Mouse (Mus musculus) cerebellum, adult (tissue): Measurements from ENCODE around the gene Reg3d.
"Not testable (repeated sequence)": the region's sequence is repeated elsewhere in the genome, so short reads cannot be mapped to it uniquely, and the experiment has no call there.

ENCODE experiments used
- ATAC-seq: cut with Nextera tagmentation; 2 replicates; pipeline ENCODE4 v1.9.2; 2017; ENCODE audit warnings: mild to moderate bottlenecking, moderate library complexity, mixed read lengths; ENCODE audit not compliant: insufficient number of reproducible peaks, low FRiP score, low TSS enrichment

Reg3d gene

DNA sequence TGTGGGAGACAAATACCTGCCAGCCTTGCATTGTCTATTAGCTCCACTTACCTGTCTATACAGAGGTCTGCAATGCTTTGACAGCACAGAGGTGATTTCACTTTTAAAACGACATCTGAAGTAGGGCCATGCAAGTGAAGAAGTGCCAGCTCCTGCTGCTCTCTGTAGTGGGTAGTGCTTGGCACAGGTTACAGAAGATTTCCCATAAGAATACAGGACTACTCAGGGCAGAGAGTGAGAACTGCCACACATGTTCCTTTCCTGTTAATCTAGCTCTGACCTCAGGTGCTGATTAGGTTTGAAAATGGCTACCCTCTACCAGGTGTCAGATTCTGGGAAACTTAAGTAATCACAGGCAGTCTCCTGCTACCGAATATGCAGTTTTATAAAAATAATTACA is at the start of gene Reg3d:
Gene Reg3d (minus strand): TSS at position 101 of the 400 bp plus-strand sequence.
- ATAC-seq = no peak

DNA sequence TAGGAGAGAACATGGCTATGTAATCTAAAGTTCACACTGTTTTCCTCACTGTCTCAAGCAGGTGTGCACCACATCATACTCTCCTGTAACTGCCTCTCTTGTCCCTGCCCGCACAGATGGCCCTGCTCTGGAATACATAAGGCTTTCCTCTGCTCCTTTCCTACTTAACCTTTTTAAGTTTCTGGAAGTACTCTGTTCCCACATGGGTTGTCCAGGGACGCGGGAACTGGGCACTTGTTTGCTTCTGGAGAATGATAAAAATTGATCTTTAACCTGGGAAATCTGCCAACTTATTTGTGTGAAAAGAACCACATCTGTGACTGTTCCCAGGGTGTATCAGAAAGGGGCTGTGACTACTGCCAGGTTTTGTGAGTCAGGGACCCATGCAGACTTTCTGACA is 46.8 kb upstream of the Reg3d start:
- no peak for ATAC-seq

DNA sequence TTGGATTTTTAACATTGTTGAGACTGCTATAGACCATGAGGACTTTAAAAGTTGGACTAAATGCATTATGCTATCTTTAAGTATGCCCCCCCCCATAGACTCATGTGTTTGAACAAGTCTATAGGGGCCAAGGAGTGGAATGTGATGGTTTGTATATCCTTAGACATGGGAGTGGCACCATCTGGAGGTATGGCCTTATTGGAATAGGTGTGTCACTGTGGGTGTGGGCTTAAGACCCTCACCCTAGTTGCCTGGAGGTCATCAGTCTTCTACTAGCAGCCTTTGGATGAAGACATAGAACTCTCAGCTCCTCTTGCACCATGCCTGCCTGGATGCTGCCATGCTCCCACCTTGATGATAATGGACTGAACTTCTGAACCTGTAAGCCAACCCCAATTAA is 43.7 kb upstream of the Reg3d start, which contains the start of gene Reg1:
Gene Reg1 (plus strand): TSS at position 301 of the 400 bp plus-strand sequence.
- ATAC-seq = not testable (repeated sequence)

DNA sequence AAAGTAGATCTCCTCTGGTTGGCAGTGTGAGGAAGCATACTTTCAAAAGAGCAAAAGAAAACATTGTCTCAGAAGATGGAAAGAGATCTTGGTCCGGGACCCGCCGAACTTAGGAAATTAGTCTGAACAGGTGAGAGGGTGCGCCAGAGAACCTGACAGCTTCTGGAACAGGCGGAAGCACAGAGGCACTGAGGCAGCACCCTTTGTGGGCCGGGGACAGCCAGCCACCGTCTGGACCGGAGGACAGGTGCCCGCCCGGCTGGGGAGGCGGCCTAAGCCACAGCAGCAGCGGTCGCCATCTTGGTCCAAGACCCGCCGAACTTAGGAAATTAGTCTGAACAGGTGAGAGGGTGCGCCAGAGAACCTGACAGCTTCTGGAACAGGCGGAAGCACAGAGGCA is 16.7 kb upstream of the Reg3d start, which contains the start of gene Reg2:
Gene Reg2 (plus strand): TSS at position 301 of the 400 bp plus-strand sequence.
- ATAC-seq = not testable (repeated sequence)

GRCm38 (mm10) chr6:78385609-78386008 is 6.9 kb upstream of the Reg3d start:
- no peak for ATAC-seq

DNA sequence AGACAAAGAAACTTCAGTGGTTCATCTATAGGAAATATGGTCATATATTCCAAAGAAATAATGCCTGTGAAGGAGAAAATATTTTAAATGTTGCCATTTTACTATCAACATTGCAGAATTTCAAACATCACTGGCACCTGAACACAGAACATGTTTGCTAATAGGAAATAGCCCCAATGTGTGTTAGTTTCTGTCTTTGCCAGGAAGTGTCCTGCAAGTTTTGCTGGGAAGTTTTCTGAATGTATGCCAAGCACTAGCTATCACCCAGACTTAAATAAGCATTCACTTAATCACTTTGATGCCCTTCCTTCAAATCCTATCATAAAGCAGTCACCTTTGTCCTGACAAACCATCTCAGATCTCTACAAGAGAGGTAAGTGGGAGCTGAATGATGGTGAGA is 1.7 kb upstream of the Reg3d start, which contains the start of gene Reg3a:
Gene Reg3a (plus strand): TSS at position 301 of the 400 bp plus-strand sequence.
- no peak for ATAC-seq

- ATAC-seq = no peak
Measured at GRCm38 (mm10) chr6:78370357-78370756, 8.3 kb downstream of the Reg3d start, which contains the start of gene Reg3b. TSS of gene Reg3b (plus strand) at chr6:78370657.

GRCm38 (mm10) chr6:78361971-78362563 is 16.6 kb downstream of the Reg3d start:
- ATAC-seq = no peak

DNA sequence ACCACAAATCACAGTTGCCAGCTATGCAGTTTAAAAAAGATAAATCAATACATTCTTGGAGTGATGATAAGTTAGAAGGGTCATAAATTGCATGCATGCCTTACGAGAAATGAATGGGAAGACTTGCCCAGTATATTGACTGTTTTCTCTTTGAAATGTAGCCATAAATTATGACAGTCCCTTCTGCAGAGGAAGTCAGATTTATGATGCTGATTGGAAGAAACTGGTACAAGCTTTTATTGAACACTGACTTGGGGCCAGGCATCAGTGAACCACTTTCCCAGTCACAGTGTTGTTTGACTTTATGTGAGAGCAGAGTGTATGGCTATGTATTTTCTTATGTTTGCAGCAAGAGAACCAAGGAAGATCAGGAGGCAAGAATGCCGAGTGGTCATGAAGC is 37.0 kb downstream of the Reg3d start:
- no peak for ATAC-seq

DNA sequence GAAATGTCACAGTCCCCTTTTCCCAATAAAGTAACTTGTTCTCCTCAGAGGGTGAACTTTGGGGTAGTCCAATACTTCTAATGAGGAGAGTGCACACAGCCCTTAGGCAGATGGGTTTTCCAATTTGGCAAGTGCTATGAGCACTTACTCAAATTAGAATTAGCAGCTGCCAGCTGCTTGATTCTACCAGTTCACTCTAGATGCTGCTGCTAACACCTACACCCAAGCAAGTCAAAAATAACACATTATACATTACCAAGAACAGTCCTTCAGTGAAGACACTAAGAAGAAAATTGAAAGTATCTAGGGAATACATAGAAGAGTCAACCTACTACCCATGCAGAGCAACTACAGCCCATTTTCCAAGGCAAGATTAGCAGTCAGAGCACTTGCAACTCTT is 38.4 kb downstream of the Reg3d start:
- ATAC-seq = no peak

DNA sequence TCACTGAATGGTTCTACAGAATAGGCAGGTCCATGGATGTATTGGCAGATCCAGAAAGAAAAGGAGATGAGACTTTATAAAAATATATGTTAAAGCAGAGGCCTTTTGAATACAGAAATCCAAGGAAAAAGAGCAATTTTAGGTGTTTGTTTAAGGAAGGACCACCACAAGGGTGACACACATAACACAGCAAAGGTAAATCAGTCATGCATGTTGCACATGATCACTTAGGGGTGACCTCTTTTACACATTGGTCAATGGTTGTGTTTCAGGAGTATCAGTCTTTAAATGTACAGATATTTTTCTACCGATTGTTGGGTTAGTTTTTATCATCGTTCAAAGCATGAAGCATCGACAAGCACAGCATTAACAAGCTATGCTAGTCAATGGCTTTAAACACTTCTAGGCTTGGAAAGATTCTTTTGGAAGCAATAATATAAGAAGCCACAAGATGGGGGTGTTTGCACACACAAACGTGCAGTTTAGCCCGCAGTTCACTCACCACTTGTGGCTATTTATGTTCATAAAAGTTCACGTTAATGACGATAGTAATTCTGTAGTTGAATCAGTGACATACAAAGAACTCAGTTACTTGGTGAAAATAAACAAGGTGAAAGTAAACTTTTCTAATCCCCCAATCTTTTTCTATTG is 46.6 kb downstream of the Reg3d start:
- ATAC-seq = no peak

DNA sequence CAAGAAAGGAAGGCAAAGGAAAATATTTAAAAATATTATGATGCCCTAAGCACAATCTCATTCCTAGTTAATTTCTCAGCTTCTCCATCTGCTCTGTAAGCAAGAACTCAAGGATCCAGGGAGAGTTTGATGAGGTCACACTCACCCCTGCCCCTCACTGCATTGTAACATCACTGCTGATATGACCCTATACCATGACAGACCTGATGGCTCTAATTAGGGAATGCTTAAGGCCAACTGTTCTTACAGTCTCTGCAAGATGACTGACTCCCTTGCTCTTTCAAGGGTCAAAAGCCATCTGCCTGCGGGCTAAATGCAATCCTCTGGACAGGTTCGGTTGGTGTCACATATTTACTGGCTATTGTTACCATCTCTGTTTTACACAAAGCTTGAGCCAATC is 49.5 kb downstream of the Reg3d start:
- ATAC-seq = no peak

GRCm38 (mm10) chr6:78327798-78328197 is 50.9 kb downstream of the Reg3d start:
- no peak for ATAC-seq
